Mouse (Mus musculus): ENCODE measurements around the gene Fxyd6.

DNA sequence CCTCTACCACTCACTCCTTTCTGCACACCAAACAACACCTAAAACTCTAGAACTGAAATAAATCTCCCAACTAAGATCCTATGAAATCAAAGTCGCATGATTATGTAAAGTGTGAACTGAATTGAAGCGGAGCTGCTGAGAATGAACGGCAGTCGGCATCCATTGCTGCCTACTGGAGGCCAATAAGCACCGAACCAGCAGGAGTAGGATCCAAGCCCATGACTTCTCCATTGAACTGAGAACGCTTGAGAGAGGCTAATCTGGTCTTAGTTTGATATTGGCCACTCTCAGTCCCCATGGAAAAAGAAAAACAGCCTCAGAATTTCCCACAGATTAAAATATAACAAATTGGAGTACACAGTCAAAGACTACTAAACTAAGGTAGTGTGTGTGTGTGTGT, 13.9 kb downstream of the Fxyd6 start:
- TF ChIP-seq POLR2A (IDR thresholded peaks at IDR 0.05; ENCODE audit: extremely low read depth, insufficient read depth, low read length) (no peak), CTCF (IDR thresholded peaks at IDR 0.05; ENCODE audit: low read depth, low read length) (no peak)

Data from liver, adult 2 months (tissue).